Mouse (Mus musculus) olfactory bulb, adult 2 months (tissue): Measurements from ENCODE around the gene Bcr.

Experiments
- CTCF ChIP-seq: fragments of 200-500 bp; IDR thresholded peaks from 2 replicates; pipeline ENCODE4 v1.5.1; 2012; ENCODE audit warnings: low read depth, mild to moderate bottlenecking, low read length, moderate library complexity; ENCODE audit not compliant: insufficient read depth
- POLR2A ChIP-seq: fragments of 200-500 bp; IDR thresholded peaks from 2 replicates; pipeline ENCODE4 v1.6.1; 2012; ENCODE audit warnings: mild to moderate bottlenecking, low read depth, low read length, moderate library complexity; ENCODE audit not compliant: insufficient read depth

- TF ChIP-seq POLR2A (no peak), CTCF (no peak)
Measured at GRCm38 (mm10) chr10:75233489-75233888, 173.1 kb downstream of the Bcr start.
